Mouse (Mus musculus) heart, adult 2 months (tissue): ENCODE data around the gene Ubtd2.

Experiments
- EP300 ChIP-seq: fragments of 200-500 bp; IDR thresholded peaks from 2 replicates; pipeline ENCODE4 v1.6.1; 2011; ENCODE audit warnings: low read depth, low read length, control low read depth; ENCODE audit not compliant: insufficient read depth
- POLR2A ChIP-seq: fragments of 200-500 bp; IDR thresholded peaks from 2 replicates; pipeline ENCODE4 v1.6.1; 2011; ENCODE audit warnings: mild to moderate bottlenecking, low read depth, low read length, control low read depth; ENCODE audit not compliant: insufficient read depth

DNA sequence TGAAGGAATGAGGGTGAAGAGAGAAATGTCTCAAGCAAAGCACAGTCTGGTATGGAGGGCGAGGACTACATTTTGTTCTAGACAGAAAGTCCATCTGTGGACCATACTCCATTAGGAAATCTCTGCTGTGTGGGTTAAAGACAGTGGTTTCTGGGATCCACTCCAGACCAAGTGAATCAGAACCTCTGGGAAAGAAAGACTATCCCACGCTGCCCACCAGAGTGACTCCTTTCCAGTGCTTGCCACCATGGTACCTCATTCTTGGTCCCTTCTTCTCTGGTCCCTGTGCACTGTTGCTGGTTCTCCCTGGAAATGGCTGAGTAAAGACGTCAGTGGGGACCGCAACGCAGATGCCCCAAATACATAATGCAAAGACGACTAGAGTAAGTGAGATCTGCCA lies 3.9 kb upstream of the Ubtd2 start:
- TF ChIP-seq EP300 (no peak), POLR2A (no peak)
